Mouse (Mus musculus) limb, embryonic 11.5 days (tissue): ENCODE results near the gene Fbxl8. TPM values are rescaled to one million over a fixed set of nuclear protein-coding genes. Genes with fewer than 3 reads are reported as not detected.

Source experiments
- ATAC-seq: fragments of 200-750 bp; cut with Nextera tagmentation; 2 replicates; pipeline ENCODE4 v1.8.0; 2017; ENCODE audit warnings: low read depth; ENCODE audit not compliant: insufficient number of reproducible peaks, low FRiP score, low TSS enrichment
- DNase-seq: peaks from one replicate; pipeline ENCODE4 v3.0.0-alpha.2; 2015; ENCODE audit warnings: low spot score
- H3K27ac ChIP-seq: fragments of 300-500 bp; sonication (generic); replicated peaks from 2 replicates; pipeline ENCODE4 v1.5.1; 2014; ENCODE audit warnings: low read depth, mild to moderate bottlenecking, low read length
- H3K27me3 ChIP-seq: fragments of 300-500 bp; sonication (generic); 2 replicates; pipeline ENCODE4 v1.6.1; 2014; ENCODE audit warnings: mild to moderate bottlenecking, low read length, mixed read lengths; ENCODE audit not compliant: control insufficient read depth, insufficient read depth
- H3K36me3 ChIP-seq: fragments of 300-500 bp; sonication (generic); 2 replicates; pipeline ENCODE4 v1.6.1; 2014; ENCODE audit warnings: mild to moderate bottlenecking, low read length, moderate library complexity, mixed read lengths; ENCODE audit not compliant: control insufficient read depth, insufficient read depth
- H3K4me1 ChIP-seq: fragments of 300-500 bp; sonication (generic); 2 replicates; pipeline ENCODE4 v1.6.1; 2014; ENCODE audit warnings: low read length, mixed read lengths; ENCODE audit not compliant: control insufficient read depth, insufficient read depth
- H3K4me2 ChIP-seq: fragments of 300-500 bp; sonication (generic); 2 replicates; pipeline ENCODE4 v1.6.1; 2014; ENCODE audit warnings: low read depth, mild to moderate bottlenecking, moderate library complexity; ENCODE audit not compliant: severe bottlenecking
- H3K4me3 ChIP-seq: fragments of 300-500 bp; sonication (generic); 2 replicates; pipeline ENCODE4 v1.5.1; 2014; ENCODE audit warnings: low read depth, low read length
- H3K9ac ChIP-seq: fragments of 300-500 bp; sonication (generic); 2 replicates; pipeline ENCODE4 v1.6.1; 2014; ENCODE audit warnings: mild to moderate bottlenecking, low read length
- H3K9me3 ChIP-seq: fragments of 300-500 bp; sonication (generic); 2 replicates; pipeline ENCODE4 v1.6.1; 2016; ENCODE audit warnings: low read length; ENCODE audit not compliant: control insufficient read depth
- WGBS: fragments of 180-500 bp; shearing (Covaris S2); extraction: QIAGEN DNeasy Blood & Tissue Kit; methylation state at CpG from one replicate; pipeline ENCODE4 v1.1.7; 2014; 5-methylcytosine and 5-hydroxymethylcytosine counted together
- polyA plus RNA-seq: library from polyadenylated mRNA; unstranded; fragments of >200 nt; fragmentation: Nextera tagmentation; extraction: Ambion mirVana; gene quantifications from 2 replicates; pipeline ENCODE4 v1.2.1, GENCODE M21; 2014

The Fbxl8 gene
- polyA plus RNA-seq, result 1.2 and 1.3 TPM in 2 replicates

DNA sequence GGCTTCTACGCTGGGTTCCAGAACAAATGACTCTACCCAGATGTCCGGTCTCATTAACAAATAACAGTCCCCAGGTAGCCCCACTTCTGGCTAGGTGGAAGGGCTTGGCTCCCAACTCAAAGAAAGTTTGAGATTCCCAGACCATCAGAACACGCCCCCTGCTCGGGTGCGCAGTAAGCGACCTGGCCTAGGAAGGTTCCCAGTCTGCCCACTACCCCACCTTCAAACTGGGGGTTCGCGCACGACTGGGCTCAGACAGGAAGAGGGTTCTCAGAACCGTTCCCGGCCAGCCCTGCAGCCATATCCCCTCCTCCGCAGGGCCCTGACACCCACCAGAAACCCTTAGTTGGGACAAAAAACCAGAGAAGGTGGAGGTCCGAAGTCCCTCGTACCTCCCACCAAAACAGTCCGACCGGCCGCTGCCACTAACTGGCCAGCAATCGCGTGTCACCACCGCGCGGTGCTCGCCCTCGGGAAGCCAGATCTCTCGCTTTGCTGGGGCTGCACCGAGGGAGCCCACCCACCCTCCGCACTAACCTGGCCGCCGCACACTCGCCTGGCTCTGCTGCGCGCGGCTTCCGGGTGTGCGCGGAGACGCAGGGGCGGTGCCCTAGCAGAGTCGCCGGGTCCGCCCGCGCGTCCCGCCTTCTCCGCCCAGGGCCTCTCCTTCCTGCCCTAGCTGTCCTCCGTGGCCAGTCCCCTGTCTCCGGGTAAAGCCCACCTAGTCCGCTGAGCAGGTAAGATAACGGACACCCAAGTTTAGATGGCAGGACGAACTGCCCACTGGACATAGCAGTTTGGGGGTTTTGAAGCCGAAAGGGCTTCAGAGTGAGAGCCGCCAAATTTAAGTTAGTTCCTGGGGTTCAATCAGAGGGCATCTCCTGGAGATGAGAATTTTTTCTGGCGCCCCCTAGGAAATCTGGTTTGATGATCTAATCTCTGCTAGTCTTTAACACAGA, at the start of gene Fbxl8, which contains the start of gene Tradd:
Fbxl8 (plus strand) TSS at position 625 of the 959 bp plus-strand sequence.
Tradd (minus strand) TSS at position 586 of the 959 bp plus-strand sequence.
- Histone ChIP-seq H3K27me3 (peaks cover 62% of the 10 kb centered on the region), H3K4me3 (peak within 1 kb of the TSS; percentile 63), H3K9ac (peak within 1 kb of the TSS; percentile 58), H3K4me2 (peak within 1 kb of the TSS; percentile 81), H3K9me3 (peaks cover 3% of the 10 kb centered on the region; the same call in 1 of the 2 replicates), H3K4me1 (peaks cover 20% of the 10 kb centered on the region), H3K27ac (no peak within 1 kb of the TSS), H3K36me3 (no peaks in the 10 kb centered on the region; the same call in 1 of the 2 replicates)
- WGBS, result 1% methylated on average over 54 of the region's 54 CpGs
- ATAC-seq, result no peak
- peak; percentile 71 for DNase-seq

DNA sequence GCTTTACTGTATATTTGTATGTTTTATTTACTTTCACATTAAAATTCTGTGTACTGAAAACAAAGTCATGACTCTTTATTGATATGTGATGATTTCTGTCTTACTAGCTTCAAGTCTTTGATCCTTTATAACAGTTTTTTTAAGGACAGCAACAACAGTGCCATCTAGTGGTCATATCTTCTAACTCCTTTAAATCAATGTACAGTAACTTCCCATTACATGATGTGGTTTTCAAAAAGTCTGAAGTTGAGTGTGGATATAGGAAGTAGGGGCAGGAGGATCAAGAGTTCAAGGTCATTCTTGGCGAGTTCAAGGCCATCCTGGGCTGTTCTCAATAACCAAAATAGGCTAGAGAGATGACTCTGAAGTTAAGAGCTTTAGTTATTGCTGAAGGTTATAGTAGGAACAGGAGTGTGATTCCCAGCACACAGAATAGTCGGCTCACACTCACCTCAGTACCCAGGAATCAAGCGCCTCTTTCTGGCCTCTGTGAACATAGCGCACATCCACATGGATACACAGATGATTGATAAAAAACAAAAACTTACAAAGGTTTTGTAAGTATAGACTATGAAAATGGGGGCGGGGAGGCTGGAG, 46.4 kb upstream of the Fbxl8 start:
- no peak overlapping the region for H3K4me2 ChIP-seq
- no peaks in the 10 kb centered on the region; the same call in 1 of the 2 replicates for H3K36me3 ChIP-seq
- no peak for ATAC-seq
- H3K4me1 ChIP-seq, result no peaks in the 10 kb centered on the region
- no peaks in the 10 kb centered on the region for H3K9me3 ChIP-seq
- H3K27me3 ChIP-seq, result no peaks in the 10 kb centered on the region
- WGBS, result 80% methylated on average over 5 of the region's 5 CpGs
- H3K9ac ChIP-seq, result no peak overlapping the region
- no peak overlapping the region for H3K27ac ChIP-seq
- H3K4me3 ChIP-seq, result no peak overlapping the region
- no peak for DNase-seq

DNA sequence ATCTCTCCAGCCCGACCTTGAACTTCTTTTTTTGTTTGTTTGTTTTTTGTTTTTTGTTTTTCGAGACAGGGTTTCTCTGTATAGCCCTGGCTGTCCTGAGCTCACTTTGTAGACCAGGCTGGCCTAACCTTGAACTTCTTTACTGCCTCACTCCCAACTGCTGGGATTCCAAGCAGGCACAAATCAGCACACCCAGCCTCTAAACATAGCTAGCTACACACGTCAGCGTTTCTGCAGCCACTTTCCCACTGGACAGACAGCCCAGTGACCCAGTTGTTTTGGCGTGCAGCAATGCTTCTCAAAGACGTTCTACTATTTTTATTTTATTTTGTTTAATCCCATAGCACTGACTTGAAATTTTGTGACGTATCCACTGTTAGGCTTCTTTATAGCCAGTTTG, 40.6 kb upstream of the Fbxl8 start:
- Histone ChIP-seq H3K36me3 (no peaks in the 10 kb centered on the region), H3K9me3 (no peaks in the 10 kb centered on the region), H3K4me1 (peaks cover 8% of the 10 kb centered on the region), H3K27me3 (no peaks in the 10 kb centered on the region), H3K9ac (no peak overlapping the region), H3K27ac (no peak overlapping the region), H3K4me2 (no peak overlapping the region), H3K4me3 (no peak overlapping the region)
- ATAC-seq (no peak), DNase-seq (no peak)
- WGBS, result 74% methylated on average over 7 of the region's 7 CpGs

DNA sequence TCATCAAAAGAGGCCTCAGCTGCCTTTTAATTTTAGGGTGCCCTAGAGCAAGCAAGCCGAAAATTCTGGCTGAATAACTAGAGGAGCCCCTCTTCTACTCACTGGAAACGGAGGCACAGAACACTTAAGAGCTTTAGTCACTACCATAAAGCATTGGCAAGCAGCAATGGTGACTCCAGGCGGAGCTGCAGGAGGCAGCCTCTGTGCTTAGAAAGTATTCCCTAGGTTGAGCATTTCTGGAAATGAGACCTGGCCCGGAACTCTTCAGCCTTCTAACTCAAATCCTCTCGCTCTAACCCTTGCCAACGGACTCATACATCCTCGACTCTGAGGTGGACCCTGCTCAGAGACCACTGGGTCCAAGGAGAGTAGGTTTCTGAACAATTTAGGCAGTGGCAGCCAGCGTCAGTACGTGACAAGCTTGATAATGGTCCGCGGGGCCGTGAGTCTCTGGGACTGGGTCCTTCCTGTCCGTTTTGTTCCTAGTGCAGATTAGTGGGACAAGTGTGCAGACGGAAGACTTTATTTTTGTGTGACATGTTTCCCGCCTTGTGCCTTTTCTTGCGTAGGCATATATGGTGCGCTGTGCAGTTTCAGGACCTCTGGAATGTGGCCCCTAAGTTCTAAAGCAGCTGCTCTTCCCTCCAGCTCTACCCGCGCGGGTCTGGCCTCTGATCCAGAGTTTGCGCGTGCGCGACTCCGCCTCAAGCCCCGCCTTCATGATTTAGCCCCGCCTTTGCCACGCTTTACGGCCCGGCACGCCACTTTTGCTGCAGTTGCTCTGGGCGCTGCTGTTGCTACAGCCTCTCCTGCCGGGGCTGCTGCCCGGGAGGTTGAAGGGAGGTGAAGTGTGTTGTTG, 39.8 kb upstream of the Fbxl8 start, which contains the start of gene D230025D16Rik:
D230025D16Rik (plus strand) TSS at position 733 of the 859 bp plus-strand sequence.
- Histone ChIP-seq H3K4me3 (peak within 1 kb of the TSS; percentile 98), H3K4me2 (peak within 1 kb of the TSS; percentile 83), H3K9me3 (no peaks in the 10 kb centered on the region), H3K36me3 (no peaks in the 10 kb centered on the region), H3K4me1 (peaks cover 8% of the 10 kb centered on the region), H3K27me3 (no peaks in the 10 kb centered on the region), H3K9ac (peak within 1 kb of the TSS; percentile 89), H3K27ac (peak within 1 kb of the TSS; percentile 68)
- WGBS, result 3% methylated on average over 34 of the region's 34 CpGs
- DNase-seq, result peak; percentile 97
- peak; percentile 93 for ATAC-seq

DNA sequence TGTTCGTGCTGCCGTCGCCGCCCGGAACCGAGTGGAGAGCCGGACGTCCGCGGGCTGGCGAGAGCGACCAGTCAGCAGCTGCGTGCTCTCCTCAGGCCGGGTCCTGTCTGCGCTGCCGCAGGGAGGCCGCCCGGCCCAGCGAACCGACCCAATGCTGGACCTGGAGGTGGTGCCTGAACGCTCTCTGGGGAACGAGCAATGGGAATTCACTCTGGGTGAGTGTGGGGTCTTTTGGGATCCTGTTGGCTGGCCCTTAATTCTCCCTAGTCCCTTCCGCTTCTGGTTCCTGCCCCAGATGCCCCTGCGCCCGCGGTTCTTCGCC, 39.2 kb upstream of the Fbxl8 start:
- no peak for DNase-seq
- H3K27ac ChIP-seq, result peak overlapping the region; percentile 68; the same call in 1 of the 2 replicates
- under 1% methylated on average over 27 of the region's 27 CpGs for WGBS
- peak overlapping the region; percentile 98 for H3K4me3 ChIP-seq
- H3K9ac ChIP-seq, result peak overlapping the region; percentile 89
- H3K36me3 ChIP-seq, result no peaks in the 10 kb centered on the region
- H3K4me1 ChIP-seq, result peaks cover 8% of the 10 kb centered on the region
- no peaks in the 10 kb centered on the region for H3K27me3 ChIP-seq
- H3K4me2 ChIP-seq, result peak overlapping the region; percentile 83
- no peak; the same call in 1 of the 2 replicates for ATAC-seq
- H3K9me3 ChIP-seq, result no peaks in the 10 kb centered on the region

DNA sequence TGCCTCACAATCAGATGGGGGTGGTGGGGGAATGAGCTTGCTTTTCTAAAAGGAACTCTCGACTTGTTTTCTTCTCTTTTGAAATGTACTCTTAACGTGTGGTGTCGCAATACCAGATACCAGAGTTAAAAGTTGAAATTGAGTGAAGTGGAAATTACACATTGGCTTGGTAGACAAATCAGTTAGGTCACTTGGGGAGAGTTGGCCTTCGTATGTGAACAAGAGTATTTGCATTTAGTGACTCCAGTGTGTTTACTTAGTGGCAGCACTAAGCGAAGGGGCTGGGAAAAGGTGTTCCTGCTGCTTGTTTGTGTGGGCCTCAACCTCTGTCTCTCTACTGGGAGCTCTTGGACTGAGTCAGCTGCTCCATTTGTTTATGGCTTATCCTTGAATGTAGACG, 38.5 kb upstream of the Fbxl8 start:
- H3K9ac ChIP-seq, result peak overlapping the region; percentile 89; the same call in 1 of the 2 replicates
- DNase-seq (no peak), ATAC-seq (no peak)
- peaks cover 8% of the 10 kb centered on the region for H3K4me1 ChIP-seq
- H3K27me3 ChIP-seq, result no peaks in the 10 kb centered on the region
- no peak overlapping the region for H3K27ac ChIP-seq
- H3K4me2 ChIP-seq, result peak overlapping the region; percentile 83
- H3K36me3 ChIP-seq, result no peaks in the 10 kb centered on the region
- no peaks in the 10 kb centered on the region for H3K9me3 ChIP-seq
- H3K4me3 ChIP-seq, result peak overlapping the region; percentile 98
- 29% methylated on average over 6 of the region's 6 CpGs for WGBS

DNA sequence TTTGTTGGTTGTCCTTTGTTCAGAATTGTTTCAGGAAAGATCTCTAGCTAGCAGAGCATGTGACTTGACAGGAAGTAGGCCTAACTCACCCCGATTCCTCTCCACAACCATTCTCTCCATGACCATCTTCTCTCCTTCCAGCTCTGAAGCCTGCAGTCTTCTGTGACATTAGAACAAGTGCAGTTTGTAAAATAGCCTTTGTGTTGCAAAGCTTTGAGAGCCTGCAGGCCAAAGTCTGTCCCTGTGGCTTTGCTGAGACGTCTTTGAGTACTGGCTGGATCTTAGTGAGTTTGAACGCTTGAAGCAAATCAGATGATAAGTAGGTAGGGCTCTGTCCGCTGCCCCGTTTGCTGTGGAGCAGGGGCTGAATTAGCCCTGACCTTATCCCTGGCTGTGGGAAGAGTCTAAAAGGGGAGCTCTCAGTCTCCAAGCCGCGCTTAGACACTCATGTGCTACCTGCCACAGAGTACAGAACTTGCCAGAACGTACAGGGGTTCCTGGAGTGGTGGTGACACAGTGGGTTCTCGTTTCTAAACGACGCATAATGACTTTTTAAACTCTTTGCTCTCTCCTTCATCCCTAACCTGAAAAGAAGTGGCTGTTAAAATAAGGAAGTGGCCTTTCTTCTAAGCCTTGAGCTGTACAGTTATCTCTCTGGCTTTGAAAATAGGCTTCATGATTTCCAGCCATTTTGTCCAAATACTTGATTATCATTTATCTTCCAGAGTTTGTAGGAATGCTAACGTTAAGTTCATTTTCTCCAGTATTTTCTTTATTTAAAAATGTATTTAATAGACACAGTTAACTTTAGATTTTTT, 32.7 kb upstream of the Fbxl8 start:
- Histone ChIP-seq H3K9me3 (no peaks in the 10 kb centered on the region), H3K4me2 (no peak overlapping the region), H3K36me3 (no peaks in the 10 kb centered on the region; the same call in 1 of the 2 replicates), H3K9ac (no peak overlapping the region), H3K4me3 (no peak overlapping the region), H3K27me3 (no peaks in the 10 kb centered on the region), H3K27ac (no peak overlapping the region), H3K4me1 (no peaks in the 10 kb centered on the region)
- ATAC-seq (no peak), DNase-seq (no peak)
- 88% methylated on average over 12 of the region's 12 CpGs for WGBS
